In the genomic region with DNA sequence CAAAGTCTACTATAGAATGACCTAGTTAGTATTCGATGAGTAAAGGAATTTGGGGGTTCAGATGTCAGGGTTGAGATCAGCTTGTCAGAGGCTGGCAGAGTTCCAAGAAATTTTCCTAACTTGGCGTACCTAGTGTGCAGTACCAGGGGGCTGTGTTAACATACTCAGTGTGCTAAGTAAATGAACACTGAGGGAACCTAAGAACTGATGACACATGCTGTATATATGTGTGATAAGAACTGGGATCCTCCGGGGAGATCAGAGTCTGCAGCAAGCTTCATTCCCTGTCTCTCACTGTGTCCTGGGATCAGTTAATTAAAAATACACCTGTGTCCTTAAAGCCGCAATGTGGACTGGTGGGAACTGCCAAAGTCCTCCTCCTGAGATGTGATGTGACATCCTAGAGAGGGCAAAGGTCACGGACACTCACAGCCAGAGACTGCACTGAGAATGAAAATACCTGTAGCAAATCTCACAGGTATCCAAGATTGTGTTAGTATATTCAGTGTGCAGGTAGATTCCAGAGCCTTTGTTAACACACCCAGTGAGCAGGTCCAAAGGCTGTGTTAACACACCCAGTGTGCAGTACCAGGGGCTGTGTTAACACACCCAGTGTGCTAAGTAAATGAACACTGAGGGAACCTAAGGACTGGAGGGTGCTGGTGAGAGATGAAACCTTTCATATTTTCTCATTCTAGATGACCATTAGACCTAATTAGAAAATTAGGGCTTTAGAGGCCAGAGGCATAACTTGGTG, we compare ENCODE assay signal across 29 mouse cellular contexts.
DNase-seq lines count a peak whose midpoint lies in the region; ATAC-seq lines count a peak whose summit lies in the region.
"Had no signal": no experiment of that assay in that cellular context is flagged by ENCODE, and none has a peak within 500 bp of the region (broad histone marks: within the 10 kb centered on the region; RNA-seq: fewer than 3 reads in every experiment).

No protein-coding gene starts in this region.

- H3K4me2 ChIP-seq in hindbrain, embryonic 15.5 days: no peak overlapping the region
- no peak overlapping the region for H3K4me2 ChIP-seq in hindbrain, embryonic 12.5 days (replicated peaks)
- H3K4me2 ChIP-seq in midbrain, embryonic 16.5 days (ENCODE audit: low read length): no peak overlapping the region
- no peak overlapping the region for H3K4me2 ChIP-seq in midbrain, embryonic 11.5 days
- no peak overlapping the region for H3K4me2 ChIP-seq in intestine, embryonic 16.5 days (ENCODE audit: low read depth, low read length)
- H3K4me2 ChIP-seq: heart, embryonic 13.5 days; liver, embryonic 15.5 days had no signal

- H3K27ac ChIP-seq in hindbrain, embryonic 15.5 days (replicated peaks): no peak overlapping the region
- no peak overlapping the region for H3K27ac ChIP-seq in hindbrain, embryonic 12.5 days
- no peak overlapping the region for H3K27ac ChIP-seq in midbrain, embryonic 16.5 days (ENCODE audit: low read length)
- H3K27ac ChIP-seq in midbrain, embryonic 11.5 days (ENCODE audit: low read depth, low read length): no peak overlapping the region
- no peak overlapping the region for H3K27ac ChIP-seq in intestine, embryonic 16.5 days (ENCODE audit: low read length)
- H3K27ac ChIP-seq: heart, embryonic 13.5 days; hindbrain, postnatal 0 days; left cerebral cortex, adult 2 months; liver, embryonic 15.5 days; macrophage had no signal

- no peaks in the 10 kb centered on the region for H3K27me3 ChIP-seq in hindbrain, embryonic 15.5 days
- H3K27me3 ChIP-seq in hindbrain, embryonic 12.5 days: no peaks in the 10 kb centered on the region
- H3K27me3 ChIP-seq in midbrain, embryonic 16.5 days (ENCODE audit: control insufficient read depth, insufficient read depth, low read depth, low read length): no peaks in the 10 kb centered on the region
- H3K27me3 ChIP-seq in midbrain, embryonic 11.5 days (ENCODE audit: control insufficient read depth, insufficient read depth, low read length): no peaks in the 10 kb centered on the region
- no peaks in the 10 kb centered on the region for H3K27me3 ChIP-seq in intestine, embryonic 16.5 days (replicated peaks; ENCODE audit: control insufficient read depth, insufficient read depth, low read length)
- H3K27me3 ChIP-seq: CH12.LX; heart, embryonic 13.5 days had no signal

- 88% methylated on average over 5 of the region's 5 CpGs for WGBS in hindbrain, embryonic 15.5 days
- 78% methylated on average over 5 of the region's 5 CpGs for WGBS in hindbrain, embryonic 12.5 days
- WGBS in midbrain, embryonic 16.5 days: 87% methylated on average over 5 of the region's 5 CpGs
- 89% methylated on average over 5 of the region's 5 CpGs for WGBS in midbrain, embryonic 11.5 days
- 72% methylated on average over 5 of the region's 5 CpGs for WGBS in intestine, embryonic 16.5 days

- no peaks in the 10 kb centered on the region for H3K36me3 ChIP-seq in hindbrain, embryonic 15.5 days
- no peaks in the 10 kb centered on the region for H3K36me3 ChIP-seq in hindbrain, embryonic 12.5 days
- no peaks in the 10 kb centered on the region for H3K36me3 ChIP-seq in midbrain, embryonic 16.5 days (ENCODE audit: control insufficient read depth, insufficient read depth, low read length)
- no peaks in the 10 kb centered on the region for H3K36me3 ChIP-seq in midbrain, embryonic 11.5 days (ENCODE audit: control insufficient read depth, insufficient read depth, low read length)
- no peaks in the 10 kb centered on the region for H3K36me3 ChIP-seq in intestine, embryonic 16.5 days (ENCODE audit: control insufficient read depth, insufficient read depth, low read length)
- H3K36me3 ChIP-seq: G1E; heart, embryonic 13.5 days; liver, embryonic 15.5 days had no signal

- no peak overlapping the region for H3K4me3 ChIP-seq in hindbrain, embryonic 15.5 days
- no peak overlapping the region for H3K4me3 ChIP-seq in hindbrain, embryonic 12.5 days
- H3K4me3 ChIP-seq in midbrain, embryonic 16.5 days (ENCODE audit: low read depth, low read length): no peak overlapping the region
- H3K4me3 ChIP-seq in midbrain, embryonic 11.5 days (ENCODE audit: low read depth, low read length): no peak overlapping the region
- no peak overlapping the region for H3K4me3 ChIP-seq in intestine, embryonic 16.5 days (ENCODE audit: low read length)
- H3K4me3 ChIP-seq: heart, embryonic 13.5 days; left cerebral cortex, adult 2 months; liver, embryonic 15.5 days had no signal

- H3K4me1 ChIP-seq in hindbrain, embryonic 15.5 days (replicated peaks): peaks cover 3% of the 10 kb centered on the region
- no peaks in the 10 kb centered on the region for H3K4me1 ChIP-seq in hindbrain, embryonic 12.5 days
- 0 out of 2 replicates have a peak, but pooled peaks cover 3% of the 10 kb centered on the region for H3K4me1 ChIP-seq in midbrain, embryonic 16.5 days (ENCODE audit: control insufficient read depth, insufficient read depth, low read length)
- no peaks in the 10 kb centered on the region for H3K4me1 ChIP-seq in midbrain, embryonic 11.5 days (ENCODE audit: control insufficient read depth, insufficient read depth, low read length)
- no peaks in the 10 kb centered on the region for H3K4me1 ChIP-seq in intestine, embryonic 16.5 days (ENCODE audit: control insufficient read depth, insufficient read depth, low read length)
- H3K4me1 ChIP-seq: liver, embryonic 15.5 days had no signal

- H3K9me3 ChIP-seq in hindbrain, embryonic 15.5 days: no peaks in the 10 kb centered on the region
- H3K9me3 ChIP-seq in hindbrain, embryonic 12.5 days (replicated peaks): no peaks in the 10 kb centered on the region
- no peaks in the 10 kb centered on the region for H3K9me3 ChIP-seq in midbrain, embryonic 16.5 days (replicated peaks; ENCODE audit: control insufficient read depth, low read length, poor library complexity, severe bottlenecking)
- no peaks in the 10 kb centered on the region for H3K9me3 ChIP-seq in midbrain, embryonic 11.5 days (ENCODE audit: control insufficient read depth, low read length)
- no peaks in the 10 kb centered on the region for H3K9me3 ChIP-seq in intestine, embryonic 16.5 days (ENCODE audit: control insufficient read depth, low read length)
- H3K9me3 ChIP-seq: G1E; heart, embryonic 13.5 days; liver, embryonic 15.5 days had no signal

- ATAC-seq in hindbrain, embryonic 15.5 days (ENCODE audit: low FRiP score, low read depth): 0 out of 2 replicates have a peak, but pooled peaks have one; percentile 30
- ATAC-seq in hindbrain, embryonic 12.5 days (ENCODE audit: low FRiP score): no peak
- ATAC-seq in midbrain, embryonic 16.5 days: 0 out of 2 replicates have a peak, but pooled peaks have one; percentile 29
- ATAC-seq in midbrain, embryonic 11.5 days (ENCODE audit: low FRiP score): no peak
- ATAC-seq in intestine, embryonic 16.5 days: peak; percentile 75
- ATAC-seq: hindbrain, postnatal 0 days; lung, postnatal 0 days had no signal

- DNase-seq in midbrain, embryonic 11.5 days (ENCODE audit: low spot score, missing footprints): no peak
- peak; percentile 53 for DNase-seq in yolk sac, embryonic 10.5 days (ENCODE audit: low spot score)
- DNase-seq in spleen, adult 12 weeks (ENCODE audit: low spot score): no peak
- no peak for DNase-seq in c-Kit-positive CD71-positive TER-119-positive erythroid progenitor cells, embryonic 14.5 days (ENCODE audit: low spot score)
- DNase-seq: adrenal gland, adult 2 months; B cell, adult 2 months; cerebellum, adult 18-20 months; gastrocnemius, postnatal 14 days; heart, adult 18-20 months; heart, postnatal 14 days; kidney, adult 8-10 months; kidney, postnatal 36 days; layer of hippocampus, adult 9-11 months; liver; spleen, adult 18-20 months; thymus, postnatal 25 days had no signal

- H3K9ac ChIP-seq in hindbrain, embryonic 15.5 days: no peak overlapping the region
- H3K9ac ChIP-seq in hindbrain, embryonic 12.5 days: no peak overlapping the region
- no peak overlapping the region for H3K9ac ChIP-seq in midbrain, embryonic 16.5 days (ENCODE audit: low read depth, low read length)
- no peak overlapping the region for H3K9ac ChIP-seq in midbrain, embryonic 11.5 days (ENCODE audit: low read length)
- no peak overlapping the region for H3K9ac ChIP-seq in intestine, embryonic 16.5 days (ENCODE audit: low read depth, low read length)
- H3K9ac ChIP-seq: forebrain, postnatal 0 days; heart, embryonic 13.5 days; liver, embryonic 15.5 days had no signal

Comparison
In these comparisons a context has a peak if more than half of its experiments do, and no peak if none do; other contexts are left out.
1. ATAC-seq: peak in hindbrain, embryonic 15.5 days (single experiment), midbrain, embryonic 16.5 days (single experiment) and intestine, embryonic 16.5 days (single experiment); none in hindbrain, embryonic 12.5 days (single experiment) and midbrain, embryonic 11.5 days (single experiment).